Mouse (Mus musculus): Measurements from ENCODE around the gene Gm11937. TPM values are rescaled to one million over a fixed set of nuclear protein-coding genes. Genes with fewer than 3 reads are reported as not detected.
"Not testable (repeated sequence)": the region's sequence is repeated elsewhere in the genome, so short reads cannot be mapped to it uniquely, and the experiment has no call there.

The Gm11937 gene
- not detected for total RNA-seq (2021)

DNA sequence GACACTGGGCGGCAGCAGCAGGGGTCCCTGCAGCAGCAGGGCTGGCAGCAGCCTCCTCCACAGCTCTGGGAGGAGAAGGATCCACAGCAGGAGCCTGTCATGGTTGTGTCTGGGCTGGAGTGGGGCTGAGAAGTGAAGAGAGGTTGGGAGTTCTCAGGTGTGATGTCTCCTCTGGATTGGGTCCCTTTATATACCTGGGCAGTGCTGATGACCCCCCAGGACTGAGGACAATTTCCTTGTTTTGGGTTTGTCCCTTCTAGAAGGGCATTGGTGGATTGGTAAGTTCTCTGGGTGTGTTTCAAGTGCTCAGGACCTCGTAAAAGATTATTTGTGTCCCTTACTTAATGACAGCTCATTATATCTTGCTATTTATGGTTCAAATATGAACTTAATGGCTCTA, at the start of gene Gm11937:
Gm11937 (minus strand) TSS at position 101 of the 400 bp plus-strand sequence.
- DNase-seq; intact Hi-C loops (cut with DNase I): not testable (repeated sequence)

DNA sequence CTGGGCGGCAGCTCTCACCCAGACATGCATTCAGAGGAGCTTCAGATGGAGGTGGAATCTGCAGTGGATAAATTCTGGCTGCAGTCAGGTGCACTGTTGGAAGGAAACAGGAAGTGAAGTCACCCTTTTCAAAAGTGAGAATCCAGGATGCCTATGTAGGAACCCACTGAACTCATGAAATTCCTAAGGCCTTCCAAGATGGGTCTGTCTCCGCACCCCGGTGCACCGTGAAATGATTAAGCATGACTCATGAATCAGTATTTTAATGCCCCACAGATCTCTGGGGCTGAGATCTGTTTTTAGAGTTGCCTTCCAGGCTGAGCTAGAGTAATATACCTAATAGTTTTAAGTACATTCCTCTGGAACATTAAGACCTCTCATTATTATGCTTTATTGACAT, 49.3 kb upstream of the Gm11937 start:
- no peak for DNase-seq
- intact Hi-C loops (cut with DNase I): no loop called here

DNA sequence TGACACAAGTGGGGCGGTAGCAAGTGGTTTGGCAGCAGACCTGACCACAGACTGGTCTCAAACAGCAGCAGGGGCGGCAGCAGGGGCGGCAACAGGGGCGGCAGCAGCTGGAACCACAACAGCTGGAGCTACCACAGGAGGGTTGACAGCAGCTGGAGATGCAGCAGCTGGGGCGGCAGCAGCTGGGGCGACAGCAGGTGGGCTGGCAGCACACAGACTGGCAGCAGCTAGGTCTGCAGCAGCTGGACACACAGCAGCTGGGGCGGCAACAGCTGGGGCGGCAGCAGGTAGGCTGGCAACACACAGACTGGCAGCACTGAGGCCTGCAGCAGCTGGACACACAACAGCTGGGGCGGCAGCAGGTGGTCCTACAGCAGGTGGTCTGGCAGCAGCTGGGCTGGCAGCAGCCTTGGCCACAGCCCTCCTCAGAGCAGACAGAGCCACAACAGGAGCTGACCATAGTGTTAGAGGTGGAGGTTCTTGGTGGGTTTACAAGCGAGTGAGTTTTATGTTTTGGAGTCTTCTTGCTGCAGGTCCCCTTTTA, 48.5 kb upstream of the Gm11937 start, which contains the start of gene Gm11563:
Gm11563 (minus strand) TSS at position 494 of the 544 bp plus-strand sequence.
- intact Hi-C loops (cut with DNase I): not testable (repeated sequence)

DNA sequence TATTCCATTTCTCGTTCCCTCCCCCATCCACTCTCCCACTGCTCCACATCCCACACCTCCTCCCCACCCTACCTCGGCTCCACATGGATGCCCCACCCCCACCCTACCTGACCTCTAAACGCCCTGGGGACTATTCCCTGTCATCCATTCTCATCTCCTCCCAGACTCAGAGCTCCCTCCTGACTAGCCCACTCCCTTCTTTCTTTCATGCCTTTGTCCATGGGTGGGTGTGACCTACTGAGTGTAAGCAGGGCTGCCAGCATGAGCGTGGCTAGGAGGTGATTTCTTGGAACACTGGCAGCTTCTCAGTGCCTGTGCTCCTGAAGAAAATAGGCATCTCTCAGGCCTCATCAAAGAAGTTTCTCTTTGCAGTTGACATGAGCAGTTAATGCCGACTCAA, 47.1 kb upstream of the Gm11937 start:
- DNase-seq: no peak
- intact Hi-C loops (cut with DNase I): no loop called here

More for the DNA sequence above, 48.5 kb upstream of the Gm11937 start, which contains the start of gene Gm11563:
- not testable (repeated sequence) for DNase-seq

DNA sequence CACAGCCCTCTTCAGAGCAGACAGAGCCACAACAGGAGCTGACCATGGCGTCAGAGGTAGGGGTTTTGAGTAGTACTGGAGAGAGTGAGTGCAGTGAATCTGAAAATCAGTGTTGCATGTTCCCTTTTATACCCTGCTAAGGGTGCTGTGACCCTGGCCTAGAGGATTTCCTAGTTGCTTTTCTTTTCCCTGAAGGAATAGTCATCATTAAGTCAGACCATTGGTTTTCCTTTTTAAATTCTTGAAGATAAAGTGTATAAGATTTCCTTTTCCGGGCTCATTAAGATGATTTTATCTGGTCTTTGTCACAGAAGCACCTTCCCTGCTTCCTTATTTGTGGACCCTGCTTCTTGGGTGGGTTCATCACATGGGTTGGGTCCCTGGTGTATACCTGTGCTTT, 40.1 kb upstream of the Gm11937 start, which contains the start of gene Gm11555:
Gm11555 (minus strand) TSS at position 101 of the 400 bp plus-strand sequence.
- no peak for DNase-seq

DNA sequence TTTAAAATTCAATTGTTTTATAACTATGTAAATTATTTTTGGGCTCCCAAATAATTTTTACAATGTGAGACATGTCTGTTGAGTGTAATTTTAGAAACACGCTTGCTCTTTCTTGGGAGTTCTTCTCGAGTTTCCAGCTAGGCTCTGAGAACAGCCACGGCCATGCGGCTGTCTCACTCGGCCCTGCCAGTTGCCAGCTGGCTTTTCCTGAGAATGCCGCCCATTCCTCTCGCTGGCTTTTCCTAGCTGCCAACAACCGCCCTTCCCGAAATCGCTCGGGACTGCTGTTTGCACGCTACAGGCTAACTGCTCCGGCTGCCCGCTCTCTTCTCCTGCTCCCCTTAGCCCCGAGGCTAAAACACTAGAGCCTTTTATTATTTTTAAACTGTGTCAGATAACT, 36.5 kb upstream of the Gm11937 start:
- DNase-seq: no peak
- intact Hi-C loops (cut with DNase I): no loop called here

More for the DNA sequence above, 40.1 kb upstream of the Gm11937 start, which contains the start of gene Gm11555:
- intact Hi-C loops (cut with DNase I): no loop called here

DNA sequence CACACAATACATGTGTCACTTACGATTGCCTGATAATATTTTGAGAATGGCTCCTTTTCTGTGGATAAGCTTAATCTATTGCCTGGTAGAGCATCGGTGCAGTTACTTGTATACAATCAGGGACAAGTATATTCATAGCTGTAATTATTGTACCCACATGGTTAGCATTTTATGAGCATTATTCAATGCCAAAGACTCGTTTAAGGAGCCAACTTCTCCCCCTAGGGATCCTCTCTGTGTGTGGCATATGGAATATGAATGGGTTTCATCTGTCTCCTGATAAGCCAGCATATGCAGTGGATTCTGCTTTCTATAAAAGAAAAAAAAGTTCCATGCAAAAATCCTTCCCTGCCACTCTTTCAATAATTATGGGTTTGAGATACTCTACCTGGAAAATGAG, 34.4 kb upstream of the Gm11937 start:
- DNase-seq: no peak
- intact Hi-C loops (cut with DNase I): no loop called here

DNA sequence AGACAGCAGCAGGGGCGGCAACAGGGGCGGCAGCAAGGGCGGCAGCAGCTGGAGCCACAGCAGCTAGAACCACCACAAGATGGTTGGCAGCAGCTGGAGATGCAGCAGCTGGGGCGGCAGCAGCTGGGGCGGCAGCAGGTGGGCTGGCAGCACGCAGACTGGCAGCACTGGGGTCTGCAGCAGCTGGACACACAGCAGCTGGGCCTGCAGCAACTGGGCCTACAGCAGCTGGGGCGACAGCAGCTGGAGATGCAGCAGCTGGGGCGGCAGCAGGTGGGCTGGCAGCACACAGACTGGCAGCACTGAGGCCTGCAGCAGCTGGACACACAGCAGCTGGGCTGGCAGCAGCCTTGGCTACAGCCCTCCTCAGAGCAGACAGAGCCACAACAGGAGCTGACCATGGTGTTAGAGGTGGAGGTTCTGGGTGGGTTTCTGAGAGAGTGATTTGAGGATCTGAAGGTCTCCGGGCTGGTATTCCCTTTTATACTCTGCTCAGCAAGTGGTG, 33.7 kb upstream of the Gm11937 start, which contains the start of gene Krtap4-7:
Krtap4-7 (minus strand) TSS at position 455 of the 505 bp plus-strand sequence.
- intact Hi-C loops (cut with DNase I); DNase-seq: not testable (repeated sequence)

DNA sequence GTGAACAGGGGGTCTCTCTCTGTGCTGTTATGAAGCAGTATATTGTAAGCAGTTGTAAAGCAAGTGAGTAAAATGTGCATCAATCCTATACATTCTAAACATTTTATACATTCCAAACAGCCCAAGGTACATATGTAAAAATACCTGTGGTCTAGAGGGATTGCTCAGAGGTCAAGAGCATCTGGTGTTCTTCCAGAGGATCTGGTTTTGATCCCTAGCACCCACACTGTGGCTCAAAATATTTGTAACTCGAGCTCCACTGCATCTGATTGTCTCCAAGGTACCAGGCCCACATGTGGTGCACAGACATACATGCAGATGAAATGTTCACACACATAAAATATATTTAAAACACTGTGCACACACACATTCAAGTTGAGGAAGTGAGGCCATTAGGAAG, 30.9 kb upstream of the Gm11937 start:
- no peak for DNase-seq
- intact Hi-C loops (cut with DNase I): no loop called here

DNA sequence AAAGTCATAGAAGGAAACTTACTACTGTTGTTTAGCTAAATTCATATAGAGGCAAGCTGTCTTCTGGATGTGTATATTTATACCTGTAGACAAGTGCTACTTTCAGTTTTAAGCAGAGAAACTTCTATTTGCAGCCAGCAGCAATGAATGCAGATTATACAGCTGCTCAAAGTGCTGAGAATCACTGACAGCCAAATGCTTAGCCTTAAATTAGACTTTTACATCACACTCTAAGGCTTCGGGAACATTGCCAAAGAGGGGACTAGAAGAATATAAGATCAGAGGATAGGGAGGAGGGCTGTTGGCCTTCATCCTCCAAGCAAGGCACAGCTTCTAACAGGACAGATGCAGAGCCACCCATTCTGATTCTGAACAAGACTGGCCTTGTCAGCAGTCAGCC, 27.1 kb upstream of the Gm11937 start:
- no peak for DNase-seq
- intact Hi-C loops (cut with DNase I): no loop called here

DNA sequence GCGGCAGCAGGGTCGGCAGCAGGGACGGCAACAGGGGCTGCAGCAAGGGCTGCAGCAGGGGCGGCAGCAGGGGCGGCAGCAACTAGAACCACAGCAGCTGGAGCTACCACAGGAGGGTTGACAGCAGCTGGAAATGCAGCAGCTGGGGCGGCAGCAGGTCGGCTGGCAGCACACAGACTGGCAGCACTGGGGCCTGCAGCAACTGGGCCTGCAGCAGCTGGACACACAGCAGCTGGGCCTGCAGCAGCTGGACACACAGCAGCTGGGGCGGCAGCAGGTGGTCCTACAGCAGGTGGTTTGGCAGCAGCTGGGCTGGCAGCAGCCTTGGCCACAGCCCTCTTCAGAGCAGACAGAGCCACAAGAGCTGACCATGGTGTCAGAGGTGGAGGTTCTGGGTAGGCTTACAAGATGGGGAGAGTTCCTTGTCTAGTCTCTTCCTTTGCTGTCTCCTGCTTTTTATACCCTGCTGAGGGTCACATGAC, 24.7 kb upstream of the Gm11937 start, which contains the start of gene Krtap4-2:
Krtap4-2 (minus strand) TSS at position 432 of the 482 bp plus-strand sequence.
- intact Hi-C loops (cut with DNase I): no loop called here

DNA sequence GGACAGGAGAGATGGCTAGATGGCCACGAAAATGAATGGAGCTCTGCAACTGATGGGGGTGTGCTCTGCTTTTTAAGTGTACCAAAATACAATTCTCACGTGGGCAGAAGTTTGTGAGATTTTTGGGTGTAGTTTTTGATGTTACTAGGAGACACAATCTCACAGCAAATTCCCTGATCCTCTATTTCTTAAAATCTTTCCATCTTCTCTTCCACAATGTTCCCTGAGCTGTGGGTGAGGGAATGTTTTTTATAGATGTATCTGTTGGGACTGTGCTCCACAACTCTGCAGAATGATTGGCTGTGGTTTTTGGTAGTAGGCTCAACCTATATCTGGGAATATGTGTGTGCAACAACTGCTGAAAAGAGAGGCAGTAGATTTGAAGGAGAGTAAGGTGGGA, 23.3 kb upstream of the Gm11937 start:
- intact Hi-C loops (cut with DNase I): no loop called here
- DNase-seq: no peak

More for the DNA sequence above, 24.7 kb upstream of the Gm11937 start, which contains the start of gene Krtap4-2:
- DNase-seq: no peak

DNA sequence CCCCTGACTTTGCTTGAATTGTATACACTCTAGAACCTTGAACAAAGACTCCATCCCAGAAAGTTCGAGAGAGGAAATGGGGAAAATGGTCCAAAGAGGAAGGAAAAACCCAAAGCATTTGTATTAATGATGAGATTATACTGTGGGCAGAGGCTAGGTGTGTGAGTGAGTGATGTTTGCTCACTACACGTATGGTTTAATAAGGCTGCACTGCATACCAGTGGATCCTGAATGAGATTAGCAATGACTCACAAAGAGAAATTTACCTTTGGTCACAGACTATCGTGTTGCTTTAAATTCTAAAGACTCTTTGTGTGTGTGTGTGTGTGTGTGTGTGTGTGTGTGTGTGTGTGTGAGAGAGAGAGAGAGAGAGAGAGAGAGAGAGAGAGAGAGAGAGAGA, 20.9 kb upstream of the Gm11937 start:
- intact Hi-C loops (cut with DNase I): no loop called here
- no peak for DNase-seq

DNA sequence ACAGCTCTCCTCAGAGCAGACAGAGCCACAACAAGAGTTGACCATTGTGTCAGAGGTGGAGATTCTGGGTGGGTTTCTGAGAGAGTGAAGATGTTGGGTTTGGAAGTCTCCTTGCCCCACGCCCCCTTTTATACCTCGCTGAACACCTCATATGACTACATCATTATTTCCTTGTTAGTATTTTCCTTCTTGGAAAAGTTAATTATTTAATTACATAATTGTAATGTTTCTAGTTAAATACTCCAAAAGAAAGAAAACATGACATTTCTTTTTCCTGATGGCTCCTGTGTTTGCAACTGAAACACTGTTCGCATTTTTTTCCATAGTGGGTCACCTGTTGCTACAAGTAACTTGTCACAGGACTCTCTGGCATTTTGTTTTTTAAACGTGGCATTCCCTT, 18.1 kb upstream of the Gm11937 start, which contains the start of gene Krtap4-1:
Krtap4-1 (minus strand) TSS at position 101 of the 400 bp plus-strand sequence.
- intact Hi-C loops (cut with DNase I): no loop called here
- no peak for DNase-seq

DNA sequence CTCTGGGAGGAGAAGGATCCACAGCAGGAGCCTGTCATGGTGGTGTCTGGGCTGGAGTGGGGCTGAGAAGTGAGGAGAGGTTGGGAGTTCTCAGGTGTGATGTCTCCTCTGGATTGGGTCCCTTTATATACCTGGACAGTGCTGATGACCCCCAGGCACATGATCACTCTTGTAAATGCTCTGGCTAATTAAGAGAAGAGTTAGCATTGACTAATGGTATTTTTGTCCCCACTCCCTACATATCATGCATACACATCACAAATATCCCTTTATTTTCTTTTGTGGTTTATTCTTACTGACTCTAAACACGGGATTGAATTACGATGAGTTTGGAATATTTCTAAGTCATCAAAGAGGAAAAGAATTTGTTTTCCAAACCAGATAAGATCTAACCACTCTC, 10.3 kb upstream of the Gm11937 start, which contains the start of gene Gm11562:
Gm11562 (minus strand) TSS at position 101 of the 400 bp plus-strand sequence.
- intact Hi-C loops (cut with DNase I): no loop called here
- DNase-seq: no peak

DNA sequence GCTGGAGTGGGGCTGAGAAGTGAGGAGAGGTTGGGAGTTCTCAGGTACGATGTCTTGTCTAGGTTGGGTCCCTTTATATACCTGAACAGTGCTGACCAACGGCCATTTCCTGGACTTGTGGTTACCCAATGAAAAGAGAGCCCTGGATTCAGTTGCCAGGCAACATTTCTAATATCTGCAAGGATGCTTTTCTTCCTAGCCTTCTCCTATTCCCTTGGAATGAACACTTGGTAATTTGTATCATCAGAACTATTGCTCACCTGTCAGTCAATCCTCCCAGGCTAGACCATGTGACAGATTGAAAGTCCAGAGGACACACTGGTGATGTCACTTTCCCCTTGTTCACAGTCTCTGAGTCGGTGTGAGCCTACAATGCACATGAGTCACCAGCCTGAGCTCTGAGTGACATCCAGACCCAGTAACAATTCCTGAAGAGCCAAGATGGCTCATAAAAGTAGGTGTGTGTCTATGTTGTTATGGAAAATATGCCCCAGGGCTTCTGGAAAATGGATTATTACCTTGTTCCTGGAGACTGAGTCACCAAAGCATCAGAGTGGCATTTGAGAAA, 4.9 kb upstream of the Gm11937 start, which contains the start of gene Krtap2-4:
Krtap2-4 (minus strand) TSS at position 51 of the 568 bp plus-strand sequence.
- no peak for DNase-seq
- intact Hi-C loops (cut with DNase I): no loop called here

DNA sequence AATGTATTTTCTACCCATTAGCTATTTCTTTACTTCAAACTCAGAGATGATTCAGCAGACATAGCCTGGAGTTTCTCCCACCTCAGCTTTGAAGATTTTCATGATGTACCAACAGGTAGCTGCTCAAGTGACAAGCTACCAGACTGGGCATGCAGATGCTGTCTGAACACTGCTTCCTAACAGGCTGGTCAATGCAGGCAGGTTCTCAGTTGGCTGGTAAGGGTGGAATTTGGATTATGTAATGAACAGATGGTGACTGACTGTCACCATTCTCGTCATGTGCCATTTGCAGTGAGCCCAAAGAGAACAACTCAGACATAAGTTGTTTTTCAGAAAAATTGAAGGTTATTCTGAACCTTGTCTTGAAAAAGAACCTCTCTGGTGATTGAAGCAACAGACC, 863 bp downstream of the Gm11937 start:
- intact Hi-C loops (cut with DNase I): no loop called here
- DNase-seq: no peak

DNA sequence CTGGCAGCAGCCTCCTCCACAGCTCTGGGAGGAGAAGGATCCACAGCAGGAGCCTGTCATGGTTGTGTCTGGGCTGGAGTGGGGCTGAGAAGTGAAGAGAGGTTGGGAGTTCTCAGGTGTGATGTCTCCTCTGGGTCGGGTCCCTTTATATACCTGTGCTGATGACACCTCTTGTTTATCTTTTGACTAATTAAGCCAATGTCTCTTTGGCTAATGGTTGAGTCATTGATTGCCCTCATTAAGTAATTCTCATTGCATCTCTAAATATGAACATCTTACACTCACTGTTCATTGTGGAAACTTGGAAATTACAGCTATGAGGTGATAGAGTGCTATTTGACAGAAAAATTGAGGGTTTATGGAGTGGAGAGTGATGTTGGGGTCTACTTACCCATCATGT, 6.8 kb downstream of the Gm11937 start, which contains the start of gene Gm11938:
Gm11938 (minus strand) TSS at position 101 of the 400 bp plus-strand sequence.
- DNase-seq; intact Hi-C loops (cut with DNase I): not testable (repeated sequence)

DNA sequence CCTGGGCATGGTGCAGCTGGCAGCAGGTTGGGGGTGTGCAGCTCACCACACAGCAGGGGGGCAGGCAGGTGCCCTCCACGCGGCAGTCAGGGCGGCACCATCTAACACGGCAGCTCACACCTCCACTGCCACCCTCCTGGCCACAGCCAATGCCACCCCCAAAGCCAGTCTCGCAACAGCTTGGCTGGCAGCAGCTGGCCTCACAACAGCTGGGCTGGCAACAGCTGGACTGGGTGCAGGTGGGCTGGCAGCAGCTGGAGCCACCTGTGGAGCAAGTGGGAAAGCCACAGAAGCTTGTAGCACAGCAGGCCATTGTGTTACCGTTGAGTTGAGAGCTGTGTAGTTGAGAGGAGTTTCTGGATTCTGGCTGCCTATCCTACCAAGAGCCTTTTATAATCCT, 12.2 kb downstream of the Gm11937 start, which contains the start of gene Krtap9-3:
Krtap9-3 (minus strand) TSS at position 364 of the 400 bp plus-strand sequence.
- intact Hi-C loops (cut with DNase I); DNase-seq: not testable (repeated sequence)

DNA sequence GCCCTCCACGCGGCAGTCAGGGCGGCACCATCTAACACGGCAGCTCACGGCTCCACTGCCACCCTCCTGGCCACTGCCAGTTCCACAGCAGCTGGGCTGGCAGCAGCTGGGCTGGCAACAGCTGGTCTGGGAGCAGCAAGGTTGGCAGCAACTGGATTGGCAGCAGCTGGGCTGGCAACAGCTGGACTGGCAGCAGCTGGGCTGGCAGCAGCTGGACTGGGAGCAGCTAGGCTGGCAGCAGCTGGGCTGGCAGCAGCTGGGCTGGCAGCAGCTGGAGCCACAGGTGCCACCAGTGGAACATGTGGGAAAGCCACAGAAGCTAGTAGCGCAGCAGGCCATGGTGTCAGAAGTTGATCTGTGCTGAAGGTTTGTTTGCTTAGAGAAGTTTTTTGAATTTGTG, 19.0 kb downstream of the Gm11937 start, which contains the start of gene Krtap1-3:
Krtap1-3 (minus strand) TSS at position 359 of the 400 bp plus-strand sequence.
- DNase-seq: no peak
- intact Hi-C loops (cut with DNase I): no loop called here

DNA sequence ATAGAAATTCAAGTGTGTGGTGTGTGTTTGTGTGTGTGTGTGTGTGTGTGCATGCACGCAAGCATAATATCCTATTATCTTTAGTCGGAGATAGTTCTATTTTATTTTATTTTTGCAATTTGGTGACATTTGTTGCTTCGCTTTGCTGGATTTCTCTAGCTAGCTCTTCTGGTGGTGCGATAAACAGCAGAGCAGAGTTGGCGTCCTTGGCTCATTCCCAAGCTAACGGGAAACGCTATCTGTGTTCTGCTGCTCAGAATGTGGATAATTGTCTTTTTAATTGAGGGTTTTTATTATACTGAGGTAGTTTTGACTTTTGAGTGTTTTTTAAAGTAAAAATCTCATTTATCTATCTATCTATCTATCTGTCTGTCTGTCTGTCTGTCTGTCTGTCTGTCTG, 24.9 kb downstream of the Gm11937 start:
- no peak for DNase-seq
- intact Hi-C loops (cut with DNase I): no loop called here

All from heart, postnatal 36 days (tissue).